Mouse (Mus musculus) left cerebral cortex, postnatal 36 days (tissue): ENCODE measurements around the gene Fam184a. TPM values are rescaled to one million over a fixed set of nuclear protein-coding genes. Genes with fewer than 3 reads are reported as not detected.
A peak's percentile ranks its signal among the peaks of the same experiment; 100 is the strongest.

Experiments used
- DNase-seq, 2 experiments: peaks; one replicate each; pipeline ENCODE4 v3.0.0; 2021 to 2022; ENCODE audit warnings: low spot score in 2 of 2, mixed read lengths in 1 of 2
- intact Hi-C: fragments of 180-260 bp; cut with DNase I; formaldehyde crosslinking; loops from one replicate; pipeline ENCODE4 v1.15.1; 2025
- total RNA-seq, 2 experiments: library from RNA; stranded (reverse); gene quantifications; 2 replicates each; pipeline ENCODE4 v1.2.3; 2021

Fam184a gene
- total RNA-seq = 10 to 100 TPM; 23.6 to 32.9 TPM

DNA sequence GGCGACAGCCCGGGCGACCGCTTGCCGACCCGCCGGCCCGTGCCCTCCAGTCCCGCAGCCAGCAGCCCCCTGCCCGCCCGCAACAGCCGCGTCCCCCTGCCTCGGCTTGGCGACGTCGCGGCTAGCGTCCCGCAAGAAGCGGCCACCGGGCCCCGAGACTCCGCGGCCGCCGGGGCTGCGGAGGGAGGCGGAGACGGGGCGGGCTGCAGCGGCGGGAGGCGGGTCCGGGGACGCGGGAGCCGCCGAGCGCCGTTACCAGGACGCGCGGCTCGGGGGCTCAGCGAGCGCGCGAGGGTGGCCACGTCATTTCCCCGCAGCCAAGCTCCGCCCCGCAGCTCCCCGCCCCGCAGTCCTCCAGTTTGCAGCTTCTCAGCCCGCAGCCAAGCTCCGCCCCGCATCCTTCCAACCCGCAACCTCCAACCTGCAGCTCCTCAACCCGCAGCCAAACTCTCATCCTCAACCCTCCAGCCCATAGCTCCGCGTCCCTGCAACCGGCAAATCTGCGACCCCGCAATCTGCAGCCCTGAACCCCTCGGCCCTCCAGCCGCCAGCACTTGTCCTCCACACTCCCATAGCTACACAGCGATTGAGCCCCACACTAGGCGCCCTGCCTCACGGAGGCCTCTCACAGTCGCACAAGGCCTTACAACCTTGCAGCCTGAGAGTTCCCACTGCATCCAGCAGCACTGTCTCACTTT, at the start of gene Fam184a:
TSS of gene Fam184a (minus strand) at position 169 of the 698 bp plus-strand sequence.
- intact Hi-C loops = no loop called here
- DNase-seq = peak; percentile 87 to 92

DNA sequence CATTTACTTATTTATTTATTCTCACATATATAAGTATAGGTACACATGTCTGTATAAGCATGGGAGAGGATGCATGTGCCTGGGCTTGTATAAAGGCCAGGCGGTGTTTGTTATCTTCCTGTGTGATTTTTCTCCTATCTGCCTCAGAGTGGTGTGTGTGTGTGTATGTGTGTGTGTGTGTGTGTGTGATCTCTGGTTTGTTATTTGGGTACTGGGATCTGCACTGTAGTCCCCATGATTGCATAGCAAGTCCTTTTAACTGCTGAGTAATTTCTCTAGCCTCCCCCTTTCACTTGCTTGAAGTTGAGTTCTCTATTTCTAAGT, 45.3 kb upstream of the Fam184a start:
- DNase-seq = no peak
- intact Hi-C loops = no loop called here

DNA sequence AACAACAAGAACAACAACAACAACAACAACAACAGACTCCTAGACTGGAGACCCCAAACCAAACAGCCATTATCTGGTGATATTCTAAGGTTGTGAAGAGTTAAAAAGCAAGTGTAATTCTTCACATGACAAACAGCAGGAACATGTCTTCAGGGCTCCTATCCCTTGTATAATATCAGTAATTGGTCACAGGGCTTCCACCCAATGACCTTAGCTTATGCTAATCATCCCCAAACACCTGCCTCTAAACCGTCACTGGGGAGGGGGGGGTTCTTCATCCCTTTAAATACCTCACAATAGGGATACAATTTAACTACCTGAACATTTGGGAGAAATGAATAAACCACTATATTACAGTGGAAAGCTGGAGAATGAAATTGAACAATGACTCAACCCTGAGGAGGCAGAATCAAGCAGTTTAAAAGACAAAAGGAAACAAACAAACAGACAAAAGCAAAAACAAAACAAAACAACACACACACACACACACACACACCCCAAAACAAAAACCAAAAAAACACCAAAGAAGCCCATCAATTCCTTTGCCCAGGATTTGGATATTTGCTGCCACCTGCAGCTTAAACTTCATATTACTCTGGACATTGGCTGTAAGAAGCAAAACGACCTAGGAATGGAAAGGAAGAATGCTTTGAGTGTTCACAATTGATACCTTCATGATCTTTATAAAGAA, 44.8 kb upstream of the Fam184a start:
- intact Hi-C loops = loop anchor here (1.0 kb wide), 1 partner anchor 154 kb away; no protein-coding TSS in a partner anchor

DNA sequence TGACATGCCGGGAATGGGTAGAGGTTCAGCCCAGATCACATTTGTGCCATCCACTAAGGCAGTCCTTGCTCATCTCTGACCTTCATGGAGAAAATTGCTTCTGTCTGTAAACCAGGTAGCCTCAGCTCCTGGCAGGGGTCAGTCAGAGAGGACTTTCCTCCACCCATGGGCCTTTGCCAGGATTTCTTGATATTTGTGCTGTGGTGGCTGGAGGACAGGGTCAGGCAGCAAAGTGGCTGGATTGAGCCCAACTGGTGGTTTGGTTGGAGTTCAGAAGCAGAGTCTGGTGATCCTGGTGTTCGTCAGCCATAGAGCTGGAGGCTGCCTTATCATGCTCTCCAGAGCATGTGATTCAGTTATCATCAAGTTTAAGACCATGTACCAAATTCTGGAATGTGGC, 40.4 kb upstream of the Fam184a start:
- intact Hi-C loops = no loop called here
- DNase-seq = no peak

More for the DNA sequence above, 44.8 kb upstream of the Fam184a start:
- DNase-seq = peak in 1 of 2 experiments; percentile 14

DNA sequence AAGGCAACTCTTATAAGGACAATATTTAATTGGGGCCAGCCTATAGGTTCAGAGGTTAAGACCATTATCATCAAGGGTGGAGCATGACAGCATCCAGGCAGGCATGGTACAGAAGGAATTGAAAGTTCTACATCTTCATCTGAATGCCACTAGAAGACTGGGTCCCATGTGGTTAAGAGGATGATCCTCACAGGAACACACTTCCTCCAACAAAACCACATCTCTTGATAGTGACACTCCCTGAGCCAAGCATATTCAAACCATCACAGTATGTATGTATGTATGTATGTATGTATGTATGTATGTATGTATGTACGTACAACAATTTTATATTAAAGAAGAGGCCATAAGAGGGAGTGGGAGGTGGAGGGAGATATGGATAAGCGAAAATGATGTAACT, 25.7 kb upstream of the Fam184a start:
- intact Hi-C loops = no loop called here
- DNase-seq = no peak

DNA sequence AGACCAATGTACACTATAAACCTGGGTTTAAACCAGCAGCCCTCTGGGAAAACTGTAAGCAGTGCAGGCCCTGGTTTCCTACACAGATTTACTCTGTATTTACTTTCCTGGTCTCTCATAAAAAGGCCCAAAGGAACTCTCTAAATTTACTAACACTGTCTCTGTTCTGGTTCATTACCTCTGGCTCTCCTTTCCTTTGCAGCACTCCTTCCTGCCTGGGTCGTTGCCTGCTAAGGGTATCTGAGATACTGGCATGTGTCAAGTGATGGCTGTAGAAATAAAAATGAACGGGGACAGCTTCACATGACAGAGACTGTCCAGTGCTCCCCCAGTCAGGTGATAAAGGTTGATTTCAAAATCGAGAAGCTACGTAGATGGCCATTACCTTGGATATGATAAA, 21.8 kb upstream of the Fam184a start:
- DNase-seq = no peak
- intact Hi-C loops = no loop called here

DNA sequence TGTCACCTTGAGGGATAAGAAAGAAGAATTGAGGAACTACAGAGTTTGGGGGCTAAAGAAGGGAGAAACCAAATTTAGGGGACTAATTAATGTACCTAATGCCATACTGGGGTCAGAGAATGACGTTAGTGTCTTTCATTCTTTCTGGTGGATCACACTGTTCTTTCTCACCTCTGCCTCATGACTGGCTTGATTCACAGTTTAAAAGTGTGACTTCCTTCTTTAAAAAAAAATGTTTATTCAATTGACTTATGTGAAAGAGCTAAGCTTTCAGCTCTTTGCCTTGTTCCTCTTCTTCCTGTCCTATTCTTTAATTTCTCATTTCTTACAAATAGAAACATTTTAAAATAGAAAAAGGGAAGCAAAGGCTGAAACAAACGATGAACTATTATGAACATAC, 20.6 kb upstream of the Fam184a start:
- intact Hi-C loops = no loop called here
- no peak for DNase-seq

DNA sequence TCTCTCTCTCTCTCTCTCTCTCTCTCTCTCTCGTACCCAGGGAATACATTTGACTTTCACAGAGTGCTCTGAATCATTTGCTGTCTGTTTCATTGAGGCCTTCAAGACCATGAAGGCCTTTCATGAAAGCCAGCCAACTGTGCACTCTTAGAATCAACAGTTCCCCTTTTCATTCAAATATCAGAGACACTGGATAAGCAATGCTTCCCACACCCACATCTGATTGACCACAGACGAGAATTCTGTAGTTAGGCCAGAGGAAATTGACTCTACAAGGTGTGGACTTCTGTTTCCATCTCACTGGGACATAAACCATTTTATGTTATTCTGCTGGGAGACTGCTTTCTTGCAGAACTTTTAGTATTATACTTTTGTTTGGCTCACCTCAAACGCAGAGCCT, 17.8 kb upstream of the Fam184a start:
- intact Hi-C loops = no loop called here
- DNase-seq = no peak

DNA sequence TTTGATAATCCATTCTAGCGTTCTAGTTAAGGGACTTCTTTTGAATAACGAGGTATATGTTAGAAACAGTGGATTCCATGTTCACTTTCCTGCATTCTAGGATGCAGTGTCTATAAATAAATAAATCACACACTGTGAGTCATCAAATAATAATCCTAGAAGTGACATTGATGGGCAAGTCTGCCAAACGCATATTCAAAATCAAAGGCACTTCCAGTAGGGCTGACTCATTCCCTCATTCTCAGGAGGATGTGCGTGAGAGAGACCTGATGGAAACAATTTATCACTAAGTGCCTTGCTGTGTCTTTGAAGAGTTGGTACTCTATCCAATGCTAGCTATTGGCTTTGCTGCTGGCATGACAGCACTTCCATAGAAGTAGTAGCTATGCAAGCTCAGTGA, 14.5 kb upstream of the Fam184a start:
- DNase-seq = no peak
- intact Hi-C loops = no loop called here

DNA sequence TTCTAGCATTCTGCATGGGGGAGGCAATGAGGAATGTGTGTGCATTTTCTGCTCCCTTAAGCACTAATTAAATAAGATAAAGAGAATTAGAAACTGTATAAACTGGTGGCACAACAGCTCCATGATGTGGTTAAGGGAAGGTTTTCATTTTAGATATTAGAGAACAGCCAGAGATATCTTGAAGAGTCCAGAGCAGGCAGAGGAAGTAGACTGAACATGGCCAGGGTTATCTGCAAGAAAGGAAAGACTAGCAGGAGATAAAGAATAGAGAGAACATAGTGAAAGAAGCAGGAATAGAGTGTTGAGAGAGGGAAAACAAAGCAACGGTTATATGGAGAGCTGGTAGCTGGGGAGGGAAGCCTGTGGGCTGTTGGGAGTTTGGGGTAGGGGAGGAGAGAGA, 1.8 kb upstream of the Fam184a start:
- intact Hi-C loops = no loop called here
- no peak for DNase-seq

DNA sequence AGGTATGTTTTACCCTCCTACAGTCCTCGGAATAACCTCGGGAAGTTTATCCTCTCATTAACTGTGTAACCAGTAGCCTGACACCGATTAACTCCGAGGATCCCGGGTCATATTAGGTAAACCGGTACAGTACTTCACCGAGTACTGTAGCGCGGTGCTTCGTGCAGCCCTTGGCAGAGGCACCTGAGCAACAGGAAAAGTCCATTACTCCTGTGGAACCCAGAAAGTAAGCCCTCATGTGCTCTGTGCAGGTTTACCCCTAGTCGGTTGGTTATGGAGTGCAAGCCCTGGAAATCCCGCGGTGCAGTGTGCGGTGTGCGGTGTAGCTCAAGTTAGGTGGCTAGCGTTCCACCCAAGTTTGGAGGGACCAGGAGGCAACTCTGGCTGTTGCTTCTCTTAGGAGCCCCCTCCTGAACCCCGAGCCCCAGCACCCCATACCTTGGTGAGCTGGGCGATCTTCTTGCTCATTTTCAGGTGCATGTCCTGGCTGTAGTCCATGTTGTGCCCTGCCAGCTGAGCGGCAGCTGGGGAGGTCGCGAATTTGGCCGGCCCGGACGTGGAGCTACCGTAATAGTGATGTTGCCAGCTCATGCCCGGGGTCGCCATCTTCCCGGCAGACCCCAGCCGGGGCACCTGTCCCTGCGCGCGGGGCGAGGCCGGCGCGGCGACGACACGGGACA, 508 bp downstream of the Fam184a start:
- intact Hi-C loops = no loop called here
- DNase-seq = peak; percentile 12 to 30

DNA sequence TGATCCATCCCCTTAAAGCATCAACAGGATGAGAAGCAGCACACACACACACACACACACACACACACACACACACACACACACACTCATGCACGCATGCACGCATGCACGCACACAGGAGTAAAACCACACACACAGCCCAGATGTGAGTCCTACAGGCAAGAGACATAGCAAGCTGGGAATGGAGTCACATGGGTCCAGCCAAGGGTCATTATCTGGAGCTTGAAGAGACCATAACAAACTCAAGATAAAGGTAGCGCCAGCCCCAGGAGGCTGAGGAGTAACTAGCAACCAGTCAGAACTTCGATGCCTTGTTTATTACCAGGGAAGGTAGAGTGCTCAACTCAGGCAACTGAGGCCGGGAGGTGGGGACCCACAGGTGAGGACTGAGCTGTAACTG, 4.9 kb downstream of the Fam184a start:
- no peak for DNase-seq
- intact Hi-C loops = no loop called here

DNA sequence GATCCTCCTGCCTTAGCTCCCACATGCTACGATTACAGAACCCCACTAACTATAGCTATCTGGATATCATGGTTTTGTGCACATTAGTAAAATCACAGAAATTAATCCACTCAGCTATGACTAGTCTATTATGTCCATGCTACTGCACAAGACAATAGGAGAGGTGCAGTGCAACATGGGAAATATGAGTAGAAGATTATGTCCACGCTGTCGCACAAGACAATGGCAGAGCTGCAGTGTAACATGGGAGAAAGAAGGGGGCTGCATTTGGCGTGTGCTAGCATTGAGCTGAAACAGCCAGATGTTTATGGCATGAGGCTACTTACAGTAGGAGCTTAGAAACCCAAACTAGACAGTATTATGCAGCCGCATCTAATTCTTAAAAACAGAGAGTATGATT, 8.0 kb downstream of the Fam184a start:
- intact Hi-C loops = no loop called here
- no peak for DNase-seq

DNA sequence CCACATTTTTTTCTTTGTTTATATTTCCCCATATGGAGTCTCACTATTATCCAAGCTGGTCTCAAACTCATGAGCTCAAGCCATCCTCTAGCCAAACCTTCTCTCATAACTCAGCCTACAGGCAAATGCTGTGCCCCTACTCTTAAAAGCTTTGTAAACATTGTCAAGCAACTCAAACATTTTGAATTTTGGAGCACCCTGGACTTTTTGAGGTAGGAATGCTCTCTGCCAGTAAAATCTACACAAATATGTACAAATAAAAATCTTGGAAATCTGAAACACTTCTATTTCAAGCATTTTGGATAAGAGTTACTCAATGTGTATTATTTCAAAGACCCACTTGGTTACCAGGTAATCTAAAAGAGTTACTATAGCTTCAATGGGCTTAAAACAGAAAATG, 10.9 kb downstream of the Fam184a start:
- intact Hi-C loops = no loop called here

DNA sequence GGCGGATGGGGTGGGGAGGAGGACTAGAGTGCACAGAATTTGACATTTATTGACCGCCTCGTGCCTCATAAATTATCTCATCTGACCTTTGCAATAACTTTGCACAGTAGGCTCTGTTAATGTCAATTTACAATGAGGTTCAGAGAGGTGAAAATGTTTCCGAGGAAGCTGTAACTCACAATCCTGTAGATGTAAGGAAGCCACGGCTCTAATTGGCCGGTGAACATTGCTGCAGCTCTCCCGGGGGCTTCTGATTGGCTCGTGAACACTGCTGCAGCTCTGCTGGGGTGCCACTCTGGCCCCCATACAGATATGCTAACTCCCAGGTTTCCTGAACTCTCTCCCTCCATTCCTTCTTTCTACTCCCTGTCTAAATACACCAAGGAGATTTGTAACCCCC, 12.1 kb downstream of the Fam184a start:
- intact Hi-C loops = no loop called here
- DNase-seq = no peak

More for the DNA sequence above, 10.9 kb downstream of the Fam184a start:
- DNase-seq = no peak

DNA sequence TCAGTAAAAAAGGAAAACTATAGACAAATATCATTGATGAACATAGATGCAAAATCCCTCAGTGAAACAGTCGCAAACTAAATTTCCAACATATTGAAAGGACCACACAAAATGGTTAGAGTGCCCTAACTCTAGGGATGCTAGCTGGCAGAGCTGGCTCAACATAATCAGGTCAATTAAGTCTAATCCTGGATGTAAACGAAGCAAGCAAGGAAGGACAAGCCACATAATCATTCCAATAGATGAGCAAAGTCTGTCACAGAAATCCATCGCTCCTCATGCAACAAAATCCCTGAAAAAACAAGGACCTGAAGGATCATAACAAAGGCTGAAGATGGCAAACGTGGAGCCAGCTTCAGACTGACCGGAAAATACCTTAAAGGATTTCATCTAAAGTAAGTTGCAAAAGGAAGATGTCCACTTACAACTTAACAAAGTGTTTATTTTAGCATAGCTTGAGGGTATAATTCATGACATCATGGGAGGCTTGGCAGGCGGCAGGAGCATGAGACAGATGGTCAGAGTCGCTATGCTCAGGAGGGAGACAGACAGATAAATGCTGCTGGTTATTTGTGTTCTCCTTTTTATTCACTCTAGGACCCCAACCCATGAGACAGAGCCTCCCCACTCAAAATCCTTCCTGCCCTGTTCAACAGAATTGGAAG, 15.6 kb downstream of the Fam184a start:
- intact Hi-C loops = no loop called here
- DNase-seq = no peak

DNA sequence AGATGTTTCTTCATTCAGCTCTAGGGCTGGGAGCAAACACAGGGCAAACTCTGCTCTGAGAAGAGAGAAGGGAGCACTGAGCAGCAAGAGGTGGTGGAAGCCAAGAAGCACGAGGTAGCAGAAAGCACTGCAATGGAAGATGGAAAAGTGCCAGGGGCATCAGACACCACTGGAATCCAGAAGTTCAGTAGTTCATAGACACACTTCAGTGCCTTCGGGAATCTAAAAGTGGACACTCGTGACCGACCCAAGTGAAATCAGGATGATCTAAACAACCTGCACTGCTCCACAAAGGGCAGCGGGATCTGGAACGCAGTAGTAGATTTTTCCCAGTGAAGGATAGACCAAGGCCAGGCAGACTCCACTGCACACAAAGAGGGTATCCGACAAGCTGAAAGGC, 18.6 kb downstream of the Fam184a start:
- intact Hi-C loops = no loop called here
- no peak for DNase-seq

DNA sequence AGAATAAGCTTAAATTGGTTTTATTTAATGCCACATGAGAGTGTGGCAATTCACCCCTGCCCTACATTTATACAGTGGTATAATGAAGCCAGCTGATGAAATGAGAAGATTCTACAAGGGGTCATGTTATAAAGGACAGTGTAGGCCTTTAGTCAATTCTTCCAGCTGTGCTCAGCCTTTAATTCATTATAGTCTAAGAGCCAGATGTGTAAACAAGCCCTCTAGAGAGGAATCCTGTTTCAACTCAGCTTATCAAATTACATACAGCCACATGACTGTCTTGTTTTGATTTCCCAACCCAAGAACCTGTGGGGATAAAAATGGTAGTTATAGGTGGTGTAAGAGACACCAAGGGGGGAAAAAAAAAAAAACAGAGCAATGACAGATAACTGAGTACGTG, 22.0 kb downstream of the Fam184a start:
- intact Hi-C loops = no loop called here
- no peak for DNase-seq

DNA sequence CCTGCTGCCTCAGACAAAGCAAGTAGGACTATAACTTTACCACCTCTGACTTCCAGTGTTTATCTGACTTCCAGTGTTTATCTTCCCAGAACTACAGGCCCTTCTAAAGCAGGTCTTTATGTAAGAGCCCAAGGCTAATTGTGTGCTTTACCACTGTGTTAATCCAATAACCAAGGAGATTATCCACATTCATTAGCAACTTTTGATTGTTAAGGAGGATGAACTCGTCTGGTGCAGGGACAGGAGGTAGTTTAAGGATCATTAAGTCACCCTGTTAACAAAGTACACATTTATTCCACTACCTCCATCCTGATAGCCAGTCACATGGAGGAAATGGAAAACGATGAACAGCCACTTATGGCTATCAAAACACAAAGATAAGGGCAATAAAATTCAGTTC, 25.6 kb downstream of the Fam184a start:
- intact Hi-C loops = no loop called here
- DNase-seq = no peak

DNA sequence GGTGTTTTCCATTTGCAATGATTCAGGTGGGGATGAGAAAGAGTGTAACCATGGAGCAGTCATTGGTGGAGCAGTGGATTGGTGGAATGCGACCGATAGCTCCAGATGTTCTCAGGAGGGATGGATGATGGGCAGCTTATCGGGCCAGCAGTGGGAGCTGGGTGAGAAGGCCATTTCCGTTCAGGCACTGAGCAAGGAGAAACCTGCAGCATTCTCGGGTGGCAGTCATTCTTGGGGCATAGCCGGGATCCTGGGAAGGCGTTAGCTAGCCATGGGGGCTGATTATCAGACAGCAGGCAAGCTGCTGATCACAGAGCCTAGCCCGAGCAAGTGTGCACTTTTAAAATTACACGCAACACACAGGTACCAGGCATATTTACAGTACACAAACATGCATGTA, 46.4 kb downstream of the Fam184a start:
- intact Hi-C loops = no loop called here
- DNase-seq = no peak

DNA sequence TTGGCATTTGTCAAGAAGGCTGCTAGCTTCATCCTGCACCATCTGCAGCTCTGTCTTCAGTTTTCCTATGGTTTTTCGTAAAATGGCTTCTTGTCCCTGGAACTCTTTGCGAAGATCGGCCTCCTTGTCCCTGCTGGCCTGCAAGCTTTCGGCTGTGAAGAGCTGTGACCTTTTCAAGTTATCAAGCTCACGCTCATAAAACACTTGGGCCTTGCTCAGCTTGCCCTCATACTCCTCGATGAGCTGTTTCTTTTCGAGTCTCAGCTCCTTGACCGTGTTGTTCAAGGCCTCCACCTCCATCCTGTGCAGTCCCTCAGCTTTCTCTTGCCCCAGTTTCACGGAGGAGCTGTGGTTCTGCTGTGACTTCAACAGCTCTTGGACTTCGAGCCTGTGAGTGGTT, 52.4 kb downstream of the Fam184a start:
- intact Hi-C loops = no loop called here
- DNase-seq = no peak
